Mouse (Mus musculus): ENCODE data around the gene Rtl8b. TPM values are rescaled to one million over a fixed set of nuclear protein-coding genes. Genes with fewer than 3 reads are reported as not detected.

Rtl8b gene
- polyA plus RNA-seq, 1 experiment from 2014 or later = 73.3 TPM

Other genes with a start within 250 kb of the Rtl8b start
- not detected in 2 replicates for gene Etd, start 235.5 kb downstream of the Rtl8b start, polyA plus RNA-seq (2015; fragmentation: Nextera tagmentation; extraction: Ambion mirVana)
- 37.7 and 38.0 TPM in 2 replicates for gene Rtl8c, start 62.4 kb downstream of the Rtl8b start, polyA plus RNA-seq (2015; fragmentation: Nextera tagmentation; extraction: Ambion mirVana)
- not detected in 2 replicates for gene Gm14597, start 61.4 kb downstream of the Rtl8b start, polyA plus RNA-seq (2015; fragmentation: Nextera tagmentation; extraction: Ambion mirVana)
- gene Rtl8a, start 26.7 kb downstream of the Rtl8b start, polyA plus RNA-seq (2015; fragmentation: Nextera tagmentation; extraction: Ambion mirVana) = 91.9 and 93.6 TPM in 2 replicates
- gene 4930502E18Rik, start 54.4 kb upstream of the Rtl8b start, polyA plus RNA-seq (2015; fragmentation: Nextera tagmentation; extraction: Ambion mirVana) = not detected in 2 replicates
- gene 1700013H16Rik, start 87.4 kb upstream of the Rtl8b start, polyA plus RNA-seq (2015; fragmentation: Nextera tagmentation; extraction: Ambion mirVana) = not detected in 2 replicates
- gene Zfp36l3, start 106.0 kb upstream of the Rtl8b start, polyA plus RNA-seq (2015; fragmentation: Nextera tagmentation; extraction: Ambion mirVana) = not detected in 2 replicates
- 1.5 and 1.6 TPM in 2 replicates for gene Xlr, start 127.3 kb upstream of the Rtl8b start, polyA plus RNA-seq (2015; fragmentation: Nextera tagmentation; extraction: Ambion mirVana)